Mouse (Mus musculus): ENCODE measurements around the gene Trp53rkb. TPM values are rescaled to one million over a fixed set of nuclear protein-coding genes. Genes with fewer than 3 reads are reported as not detected.
A peak's percentile ranks its signal among the peaks of the same experiment; 100 is the strongest.

Gene Trp53rkb
- polyA plus RNA-seq, 1 experiment from 2014 or later = 8.2 TPM

- H3K9me3 ChIP-seq = no peaks in the 10 kb centered on the region
- no peak overlapping the region for H3K27ac ChIP-seq (replicated peaks)
- peaks cover 7% of the 10 kb centered on the region; the same call in 1 of the 2 replicates for H3K4me1 ChIP-seq
- H3K4me2 ChIP-seq (replicated peaks) = no peak overlapping the region
- no peak overlapping the region for H3K9ac ChIP-seq (replicated peaks)
- 79% methylated on average over 2 of the region's 2 CpGs for WGBS
- H3K36me3 ChIP-seq = peaks cover 23% of the 10 kb centered on the region
- no peaks in the 10 kb centered on the region for H3K27me3 ChIP-seq
- no peak overlapping the region for H3K4me3 ChIP-seq
- ATAC-seq (replicated peaks) = no peak
These were observed 9.1 kb downstream of the Trp53rkb start for GRCm38 (mm10) chr2:166801436-166801835.

- Histone ChIP-seq H3K27ac (replicated peaks) (no peak overlapping the region), H3K9ac (replicated peaks) (no peak overlapping the region), H3K4me3 (no peak overlapping the region), H3K27me3 (no peaks in the 10 kb centered on the region), H3K4me2 (replicated peaks) (no peak overlapping the region), H3K4me1 (peaks cover 8% of the 10 kb centered on the region; the same call in 1 of the 2 replicates), H3K36me3 (0 out of 2 replicates have a peak, but pooled peaks cover 7% of the 10 kb centered on the region), H3K9me3 (no peaks in the 10 kb centered on the region)
- WGBS = 89% methylated on average over 3 of the region's 3 CpGs
- ATAC-seq (replicated peaks) = no peak
These were observed 11.0 kb downstream of the Trp53rkb start for GRCm38 (mm10) chr2:166803298-166803697.

GRCm38 (mm10) chr2:166805250-166806172 lies 13.2 kb downstream of the Trp53rkb start, which contains the start of gene Arfgef2:
TSS of gene Arfgef2 (plus strand) at chr2:166805588.
- Histone ChIP-seq H3K36me3 (no peaks in the 10 kb centered on the region), H3K4me3 (peak within 1 kb of the TSS; percentile 76), H3K27ac (replicated peaks) (peak within 1 kb of the TSS; percentile 56), H3K9me3 (no peaks in the 10 kb centered on the region), H3K4me2 (replicated peaks) (peak within 1 kb of the TSS; percentile 84), H3K27me3 (no peaks in the 10 kb centered on the region), H3K4me1 (peaks cover 8% of the 10 kb centered on the region; the same call in 1 of the 2 replicates), H3K9ac (replicated peaks) (peak within 1 kb of the TSS; percentile 74)
- peak; percentile 89 for ATAC-seq (replicated peaks)
- WGBS = under 1% methylated on average over 76 of the region's 76 CpGs

GRCm38 (mm10) chr2:166806173-166806705 lies 13.9 kb downstream of the Trp53rkb start:
- H3K36me3 ChIP-seq = no peaks in the 10 kb centered on the region
- no peak; the same call in 1 of the 2 replicates for ATAC-seq (replicated peaks)
- no peaks in the 10 kb centered on the region for H3K27me3 ChIP-seq
- H3K9me3 ChIP-seq = no peaks in the 10 kb centered on the region
- peaks cover 8% of the 10 kb centered on the region; the same call in 1 of the 2 replicates for H3K4me1 ChIP-seq
- H3K4me2 ChIP-seq (replicated peaks) = peak overlapping the region; percentile 84
- H3K4me3 ChIP-seq = peak overlapping the region; percentile 76
- WGBS = 30% methylated on average over 14 of the region's 14 CpGs
- H3K9ac ChIP-seq (replicated peaks) = peak overlapping the region; percentile 74
- H3K27ac ChIP-seq (replicated peaks) = peak overlapping the region; percentile 56; the same call in 1 of the 2 replicates

GRCm38 (mm10) chr2:166806813-166807212 lies 14.5 kb downstream of the Trp53rkb start:
- H3K27ac ChIP-seq (replicated peaks) = no peak overlapping the region
- H3K36me3 ChIP-seq = no peaks in the 10 kb centered on the region
- 90% methylated on average over 6 of the region's 6 CpGs for WGBS
- peak overlapping the region; percentile 84; the same call in 1 of the 2 replicates for H3K4me2 ChIP-seq (replicated peaks)
- ATAC-seq (replicated peaks) = no peak
- H3K9ac ChIP-seq (replicated peaks) = no peak overlapping the region
- H3K9me3 ChIP-seq = no peaks in the 10 kb centered on the region
- no peak overlapping the region for H3K4me3 ChIP-seq
- H3K27me3 ChIP-seq = no peaks in the 10 kb centered on the region
- H3K4me1 ChIP-seq = peaks cover 8% of the 10 kb centered on the region; the same call in 1 of the 2 replicates

- Histone ChIP-seq H3K4me2 (replicated peaks) (no peak overlapping the region), H3K9ac (replicated peaks) (no peak overlapping the region), H3K27ac (replicated peaks) (no peak overlapping the region), H3K4me3 (no peak overlapping the region), H3K36me3 (no peaks in the 10 kb centered on the region), H3K9me3 (no peaks in the 10 kb centered on the region), H3K4me1 (peaks cover 8% of the 10 kb centered on the region; the same call in 1 of the 2 replicates), H3K27me3 (no peaks in the 10 kb centered on the region)
- WGBS = 83% methylated on average over 5 of the region's 5 CpGs
- no peak for ATAC-seq (replicated peaks)
These were observed 17.2 kb downstream of the Trp53rkb start for GRCm38 (mm10) chr2:166809499-166809898.

- Histone ChIP-seq H3K4me1 (peaks cover 6% of the 10 kb centered on the region; the same call in 1 of the 2 replicates), H3K4me3 (no peak overlapping the region), H3K36me3 (no peaks in the 10 kb centered on the region), H3K27ac (replicated peaks) (no peak overlapping the region), H3K9me3 (no peaks in the 10 kb centered on the region), H3K9ac (replicated peaks) (no peak overlapping the region), H3K27me3 (no peaks in the 10 kb centered on the region), H3K4me2 (replicated peaks) (no peak overlapping the region)
- WGBS = 76% methylated on average over 10 of the region's 10 CpGs
- no peak for ATAC-seq (replicated peaks)
These were observed 18.5 kb downstream of the Trp53rkb start for GRCm38 (mm10) chr2:166810821-166811220.

- 88% methylated on average over 9 of the region's 9 CpGs for WGBS
- H3K4me3 ChIP-seq = no peak overlapping the region
- H3K9ac ChIP-seq (replicated peaks) = no peak overlapping the region
- no peak overlapping the region for H3K27ac ChIP-seq (replicated peaks)
- no peak overlapping the region for H3K4me2 ChIP-seq (replicated peaks)
- H3K4me1 ChIP-seq = no peaks in the 10 kb centered on the region; the same call in 1 of the 2 replicates
- no peaks in the 10 kb centered on the region for H3K9me3 ChIP-seq
- H3K36me3 ChIP-seq = no peaks in the 10 kb centered on the region
- no peaks in the 10 kb centered on the region for H3K27me3 ChIP-seq
- no peak for ATAC-seq (replicated peaks)
These were observed 26.3 kb downstream of the Trp53rkb start for GRCm38 (mm10) chr2:166818463-166819143.

GRCm38 (mm10) chr2:166819849-166820248 lies 27.5 kb downstream of the Trp53rkb start:
- Histone ChIP-seq H3K27ac (replicated peaks) (no peak overlapping the region), H3K9ac (replicated peaks) (no peak overlapping the region), H3K4me3 (no peak overlapping the region), H3K27me3 (no peaks in the 10 kb centered on the region), H3K9me3 (no peaks in the 10 kb centered on the region), H3K4me2 (replicated peaks) (no peak overlapping the region), H3K36me3 (no peaks in the 10 kb centered on the region), H3K4me1 (no peaks in the 10 kb centered on the region; the same call in 1 of the 2 replicates)
- 92% methylated on average over 8 of the region's 8 CpGs for WGBS
- no peak for ATAC-seq (replicated peaks)

GRCm38 (mm10) chr2:166820844-166821243 lies 28.5 kb downstream of the Trp53rkb start:
- no peaks in the 10 kb centered on the region for H3K36me3 ChIP-seq
- no peaks in the 10 kb centered on the region; the same call in 1 of the 2 replicates for H3K4me1 ChIP-seq
- H3K9ac ChIP-seq (replicated peaks) = no peak overlapping the region
- H3K27ac ChIP-seq (replicated peaks) = no peak overlapping the region
- no peak overlapping the region for H3K4me3 ChIP-seq
- no peak for ATAC-seq (replicated peaks)
- 76% methylated on average over 2 of the region's 2 CpGs for WGBS
- no peak overlapping the region for H3K4me2 ChIP-seq (replicated peaks)
- no peaks in the 10 kb centered on the region for H3K27me3 ChIP-seq
- H3K9me3 ChIP-seq = no peaks in the 10 kb centered on the region

- Histone ChIP-seq H3K36me3 (no peaks in the 10 kb centered on the region), H3K9ac (replicated peaks) (no peak overlapping the region), H3K4me3 (no peak overlapping the region), H3K27me3 (no peaks in the 10 kb centered on the region), H3K27ac (replicated peaks) (no peak overlapping the region), H3K9me3 (no peaks in the 10 kb centered on the region), H3K4me2 (replicated peaks) (no peak overlapping the region), H3K4me1 (no peaks in the 10 kb centered on the region; the same call in 1 of the 2 replicates)
- no peak for ATAC-seq (replicated peaks)
- WGBS = 96% methylated on average over 3 of the region's 3 CpGs
These were observed 29.1 kb downstream of the Trp53rkb start for GRCm38 (mm10) chr2:166821406-166821805.
